Mouse (Mus musculus): ENCODE data around the gene S100a6.

DNA sequence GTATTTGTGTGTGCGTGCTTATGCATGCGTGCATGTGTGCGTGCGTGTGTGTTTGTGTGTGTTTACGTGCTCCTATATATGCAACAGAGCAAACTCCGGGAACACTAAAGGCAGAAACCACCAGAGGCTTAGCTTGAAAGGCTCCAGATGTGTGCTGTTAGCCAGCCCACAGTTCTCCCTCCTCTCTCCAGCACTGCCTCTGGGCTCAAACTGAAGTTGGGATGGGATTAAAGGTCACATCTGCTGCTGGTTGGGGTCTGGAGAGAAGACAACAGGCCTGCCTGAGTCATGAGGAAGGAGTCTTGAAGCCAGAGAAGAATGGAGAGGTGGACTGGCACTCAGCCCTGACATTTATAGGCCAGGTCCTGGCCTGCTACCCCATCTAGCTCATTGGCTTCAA, 6.5 kb upstream of the S100a6 start:
- no peak for TF ChIP-seq GATA1 (IDR thresholded peaks at IDR 0.05; ENCODE audit: low read length)
- no peak for TF ChIP-seq TAL1 (IDR thresholded peaks at IDR 0.05; ENCODE audit: low read length)

Measured in erythroblast, embryonic 14.5 days (primary cell).